Mouse (Mus musculus) myocyte (in vitro differentiated cells): ENCODE data around the gene Tecr.

Experiments used
- CEBPB ChIP-seq: IDR thresholded peaks from 2 replicates; pipeline ENCODE4 v1.6.1; 2011; ENCODE audit warnings: mild to moderate bottlenecking, moderate library complexity; ENCODE audit not compliant: poor library complexity, insufficient read depth, severe bottlenecking
- E2F4 ChIP-seq: IDR thresholded peaks from one replicate; pipeline ENCODE4 v1.6.1; 2011; ENCODE audit warnings: mild to moderate bottlenecking, control low read depth, moderate library complexity; ENCODE audit not compliant: insufficient read depth
- MYOG ChIP-seq, 3 experiments: IDR thresholded peaks; one replicate each; pipeline ENCODE4 v1.6.1; 2011; ENCODE audit warnings: control low read depth in 2 of 3, low read depth in 2 of 3, mild to moderate bottlenecking in 2 of 3; ENCODE audit not compliant: insufficient read length in 2 of 3, control insufficient read depth in 1 of 3, insufficient read depth in 1 of 3
- POLR2A ChIP-seq: IDR thresholded peaks from one replicate; pipeline ENCODE4 v1.6.1; 2011; ENCODE audit warnings: low read depth, mild to moderate bottlenecking, control low read depth, moderate library complexity; ENCODE audit not compliant: insufficient read length
- POLR2AphosphoS2 ChIP-seq: IDR thresholded peaks from one replicate; pipeline ENCODE4 v1.6.1; 2011; ENCODE audit warnings: low read depth, control low read depth; ENCODE audit not compliant: insufficient read length
- SRF ChIP-seq: IDR thresholded peaks from one replicate; pipeline ENCODE4 v1.6.1; 2011; ENCODE audit warnings: low read depth; ENCODE audit not compliant: control insufficient read depth, insufficient read length
- USF1 ChIP-seq: IDR thresholded peaks from one replicate; pipeline ENCODE4 v1.6.1; 2011; ENCODE audit warnings: low read depth, mild to moderate bottlenecking, control low read depth, moderate library complexity

DNA sequence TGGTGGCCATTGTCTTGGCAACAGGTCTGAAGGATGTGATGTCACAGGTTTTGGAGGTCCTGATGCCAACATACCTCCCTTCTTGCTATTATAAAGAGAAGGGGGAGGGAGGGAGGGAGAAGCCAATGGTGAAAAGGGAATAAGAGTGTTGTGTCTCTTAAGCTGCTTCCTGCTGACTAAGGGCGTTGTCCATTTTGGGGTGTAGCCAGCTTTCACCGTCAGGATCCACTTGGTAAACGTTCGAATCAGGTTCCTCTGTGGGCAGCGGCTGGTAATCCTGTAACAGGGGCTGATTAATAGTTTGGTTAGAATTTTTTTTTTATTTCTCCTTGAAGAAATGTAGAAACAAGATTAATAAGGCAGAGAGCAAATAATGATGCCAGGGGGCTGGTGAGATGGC lies 31.9 kb upstream of the Tecr start:
- TF ChIP-seq USF1 (no peak), POLR2AphosphoS2 (no peak), POLR2A (no peak), MYOG (IDR thresholded peaks at IDR 0.05; ENCODE audit: control insufficient read depth in 1 of 3, insufficient read depth in 1 of 3, insufficient read length in 2 of 3, low read depth in 2 of 3) (no peak), CEBPB (no peak), E2F4 (no peak), SRF (no peak)
